Mouse (Mus musculus) MEL (cell line): ENCODE measurements around the gene Rpl5. TPM values are rescaled to one million over a fixed set of nuclear protein-coding genes. Genes with fewer than 3 reads are reported as not detected.

Experiments
- DNase-seq: peaks from one replicate; pipeline ENCODE4 v3.0.0; 2011; ENCODE audit warnings: low read depth, low spot score
- H3K27ac ChIP-seq: 2 replicates; pipeline ENCODE4 v1.5.1; 2012; ENCODE audit warnings: low read depth, mild to moderate bottlenecking, control low read depth, low read length, moderate library complexity; ENCODE audit not compliant: control insufficient read depth
- H3K27me3 ChIP-seq, 2 experiments: fragments of 150-350 bp in 1 of 2; sonication (generic) in 1 of 2; 2 replicates each; pipeline ENCODE4 v1.6.1; 2012; ENCODE audit warnings: low read length in 2 of 2, mild to moderate bottlenecking in 2 of 2, improper control_type of control experiment in 1 of 2, moderate library complexity in 1 of 2; ENCODE audit not compliant: insufficient read depth in 2 of 2, control insufficient read depth in 1 of 2
- H3K36me3 ChIP-seq, 2 experiments: 2 replicates each; pipeline ENCODE4 v1.6.1; 2012 to 2014; ENCODE audit warnings: low read length in 2 of 2, improper control_type of control experiment in 1 of 2, inconsistent platforms in 1 of 2, mild to moderate bottlenecking in 1 of 2; ENCODE audit not compliant: insufficient read depth in 2 of 2, control insufficient read depth in 1 of 2
- H3K4me1 ChIP-seq, 2 experiments: fragments of 150-350 bp in 1 of 2; sonication (generic) in 1 of 2; 2 replicates each; pipeline ENCODE4 v1.6.1; 2012; ENCODE audit warnings: low read length in 2 of 2, improper control_type of control experiment in 1 of 2, mild to moderate bottlenecking in 1 of 2; ENCODE audit not compliant: insufficient read depth in 2 of 2, control insufficient read depth in 1 of 2
- H3K4me3 ChIP-seq, 2 experiments: fragments of 150-350 bp in 1 of 2; sonication (generic) in 1 of 2; 2 replicates each; pipeline ENCODE4 v1.5.1; 2012; ENCODE audit warnings: low read depth in 2 of 2, low read length in 2 of 2, mild to moderate bottlenecking in 2 of 2, moderate library complexity in 2 of 2, control low read depth in 1 of 2, improper control_type of control experiment in 1 of 2; ENCODE audit not compliant: control insufficient read depth in 1 of 2, insufficient read depth in 1 of 2
- H3K79me2 ChIP-seq: 2 replicates; pipeline ENCODE4 v1.6.1; 2012; ENCODE audit warnings: mild to moderate bottlenecking, low read length, moderate library complexity; ENCODE audit not compliant: control insufficient read depth, poor library complexity, insufficient read depth
- H3K9ac ChIP-seq: 2 replicates; pipeline ENCODE4 v1.6.1; 2012; ENCODE audit warnings: low read depth, mild to moderate bottlenecking, control low read depth, low read length, moderate library complexity; ENCODE audit not compliant: control insufficient read depth, poor library complexity, severe bottlenecking
- H3K9me3 ChIP-seq: fragments of 150-350 bp; sonication (generic); replicated peaks from 2 replicates; pipeline ENCODE4 v1.6.1; 2012; ENCODE audit warnings: mild to moderate bottlenecking, low read length, improper control_type of control experiment, moderate library complexity; ENCODE audit not compliant: insufficient read depth
- BHLHE40 ChIP-seq: IDR thresholded peaks from 2 replicates; pipeline ENCODE4 v1.6.1; 2012; ENCODE audit warnings: low read depth, mild to moderate bottlenecking, inconsistent platforms, low read length, improper control_type of control experiment, borderline replicate concordance
- CHD2 ChIP-seq: IDR thresholded peaks from 2 replicates; pipeline ENCODE4 v1.6.1; 2011; ENCODE audit warnings: low read length, improper control_type of control experiment
- CTCF ChIP-seq, 3 experiments: IDR thresholded peaks in 2 of 3; conservative IDR thresholded peaks in 1 of 3; 2 replicates each; pipeline ENCODE4 v1.5.1; 2011 to 2012; ENCODE audit warnings: low read length in 3 of 3, low read depth in 2 of 3, mild to moderate bottlenecking in 2 of 3, improper control_type of control experiment in 1 of 3, inconsistent platforms in 1 of 3, mixed read lengths in 1 of 3, moderate library complexity in 1 of 3; ENCODE audit not compliant: control insufficient read depth in 1 of 3, insufficient read depth in 1 of 3, poor library complexity in 1 of 3, severe bottlenecking in 1 of 3
- EP300 ChIP-seq, 2 experiments: IDR thresholded peaks; 2 replicates each; pipeline ENCODE4 v1.6.1; 2011; ENCODE audit warnings: improper control_type of control experiment in 2 of 2, low read length in 2 of 2, low read depth in 1 of 2, mild to moderate bottlenecking in 1 of 2
- ETS1 ChIP-seq: IDR thresholded peaks from 2 replicates; pipeline ENCODE4 v1.6.1; 2012; ENCODE audit warnings: low read depth, mild to moderate bottlenecking, inconsistent platforms, low read length, improper control_type of control experiment, moderate library complexity
- GABPA ChIP-seq: IDR thresholded peaks from 2 replicates; pipeline ENCODE4 v1.6.1; 2012; ENCODE audit warnings: low read depth, mild to moderate bottlenecking, inconsistent platforms, low read length, improper control_type of control experiment, moderate library complexity
- HCFC1 ChIP-seq: IDR thresholded peaks from 2 replicates; pipeline ENCODE4 v1.6.1; 2012; ENCODE audit warnings: low read depth, mild to moderate bottlenecking, inconsistent platforms, low read length, improper control_type of control experiment, moderate library complexity
- MAFK ChIP-seq: IDR thresholded peaks from 2 replicates; pipeline ENCODE4 v1.6.1; 2011; ENCODE audit warnings: low read depth, mild to moderate bottlenecking, low read length, improper control_type of control experiment, borderline replicate concordance
- MAZ ChIP-seq: IDR thresholded peaks from 2 replicates; pipeline ENCODE4 v1.6.1; 2012; ENCODE audit warnings: low read depth, mild to moderate bottlenecking, inconsistent platforms, low read length, improper control_type of control experiment
- NRF1 ChIP-seq: IDR thresholded peaks from 2 replicates; pipeline ENCODE4 v1.6.1; 2014; ENCODE audit warnings: low read depth, mild to moderate bottlenecking, inconsistent platforms, low read length, improper control_type of control experiment, moderate library complexity; ENCODE audit not compliant: poor library complexity, insufficient read depth, severe bottlenecking
- POLR2A ChIP-seq, 2 experiments: IDR thresholded peaks; 2 replicates each; pipeline ENCODE4 v1.6.1; 2011 to 2012; ENCODE audit warnings: low read length in 2 of 2, mild to moderate bottlenecking in 2 of 2, control low read depth in 1 of 2, improper control_type of control experiment in 1 of 2, low read depth in 1 of 2, moderate library complexity in 1 of 2; ENCODE audit not compliant: control insufficient read depth in 1 of 2, insufficient read depth in 1 of 2, poor library complexity in 1 of 2
- POLR2AphosphoS2 ChIP-seq: IDR thresholded peaks from 2 replicates; pipeline ENCODE4 v1.6.1; 2011; ENCODE audit warnings: low read length, improper control_type of control experiment
- SIN3A ChIP-seq: IDR thresholded peaks from 2 replicates; pipeline ENCODE4 v1.6.1; 2012; ENCODE audit warnings: low read length, improper control_type of control experiment, inconsistent platforms
- USF1 ChIP-seq: IDR thresholded peaks from 2 replicates; pipeline ENCODE4 v1.6.1; 2014; ENCODE audit warnings: low read depth, mild to moderate bottlenecking, inconsistent platforms, low read length, improper control_type of control experiment, moderate library complexity
- ZMIZ1 ChIP-seq: IDR thresholded peaks from 2 replicates; pipeline ENCODE4 v1.6.1; 2012; ENCODE audit warnings: low read depth, mild to moderate bottlenecking, inconsistent platforms, low read length, improper control_type of control experiment, moderate library complexity
- ZNF384 ChIP-seq: IDR thresholded peaks from 2 replicates; pipeline ENCODE4 v1.6.1; 2012; ENCODE audit warnings: low read depth, mild to moderate bottlenecking, inconsistent platforms, low read length, improper control_type of control experiment
- polyA plus RNA-seq, 2 experiments: library from polyadenylated mRNA; stranded (reverse) in 1 of 2; unstranded in 1 of 2; fragments of >175 nt in 1 of 2; fragments of >200 nt in 1 of 2; gene quantifications; 2 replicates each; pipeline versions ENCODE4 v1.2.1 to v1.2.4; 2012; ENCODE audit warnings: low replicate concordance in 2 of 2, low read depth in 1 of 2; ENCODE audit not compliant: insufficient read length in 2 of 2, insufficient read depth in 1 of 2, missing spikeins in 1 of 2
- total RNA-seq: library from RNA; depleted of rRNA; stranded (reverse); fragments of 300-350 nt; gene quantifications from 2 replicates; pipeline ENCODE4 v1.2.3, GENCODE M21; 2012

Gene Rpl5
- total and polyA plus RNA-seq, 3 experiments, result 43.2 to 533 TPM; not detected in 1

GRCm38 (mm10) chr5:107911012-107911411, 10.7 kb downstream of the Rpl5 start:
- Histone ChIP-seq H3K27ac (no peak overlapping the region), H3K27me3 (no peaks in the 10 kb centered on the region), H3K9me3 (no peaks in the 10 kb centered on the region), H3K36me3 (peaks cover 4 to 18% of the 10 kb centered on the region in 2 experiments), H3K79me2 (no peaks in the 10 kb centered on the region), H3K4me1 (peaks cover 0 to 4% of the 10 kb centered on the region in 2 experiments; a peak in 1 of 4 replicates), H3K9ac (no peak overlapping the region), H3K4me3 (no peak overlapping the region)
- no peak for DNase-seq
- TF ChIP-seq CTCF (IDR thresholded peaks at IDR 0.05 in 2 of 3, conservative IDR thresholded peaks at IDR 0.05 in 1 of 3; ENCODE audit: control insufficient read depth in 1 of 3, insufficient read depth in 1 of 3, low read depth in 2 of 3, low read length in 3 of 3, poor library complexity in 1 of 3, severe bottlenecking in 1 of 3), result no peak
- TF ChIP-seq NRF1, result no peak
- no peak for TF ChIP-seq BHLHE40
- no peak for TF ChIP-seq POLR2A (IDR thresholded peaks at IDR 0.05; ENCODE audit: control insufficient read depth in 1 of 2, insufficient read depth in 1 of 2, low read depth in 1 of 2, low read length in 2 of 2, poor library complexity in 1 of 2)
- TF ChIP-seq CHD2, result no peak
- TF ChIP-seq EP300 (IDR thresholded peaks at IDR 0.05; ENCODE audit: low read depth in 1 of 2, low read length in 2 of 2), result no peak
- TF ChIP-seq MAFK, result no peak
- no peak for TF ChIP-seq POLR2AphosphoS2
- TF ChIP-seq GABPA, result no peak
- TF ChIP-seq USF1, result no peak
- TF ChIP-seq ETS1, result no peak
- no peak for TF ChIP-seq ZNF384
- TF ChIP-seq HCFC1, result no peak
- no peak for TF ChIP-seq SIN3A
- TF ChIP-seq ZMIZ1, result no peak
- TF ChIP-seq MAZ, result no peak

- H3K4me1 ChIP-seq, result peaks cover 0 to under 1% of the 10 kb centered on the region in 2 experiments; a peak in 1 of 4 replicates
- no peak overlapping the region for H3K27ac ChIP-seq
- no peaks in the 10 kb centered on the region for H3K9me3 ChIP-seq
- no peak for DNase-seq
- H3K36me3 ChIP-seq, result peaks cover 0 to under 1% of the 10 kb centered on the region in 2 experiments; a peak in 2 of 4 replicates
- H3K27me3 ChIP-seq, result no peaks in the 10 kb centered on the region
- no peak for TF ChIP-seq MAZ
- no peak for TF ChIP-seq NRF1
- no peak overlapping the region for H3K4me3 ChIP-seq
- H3K9ac ChIP-seq, result no peak overlapping the region
- no peaks in the 10 kb centered on the region for H3K79me2 ChIP-seq
These were observed 15.0 kb downstream of the Rpl5 start for GRCm38 (mm10) chr5:107915280-107915679.
